Mouse (Mus musculus): Measurements from ENCODE around the gene Tmcc3. TPM values are rescaled to one million over a fixed set of nuclear protein-coding genes. Genes with fewer than 3 reads are reported as not detected.

Gene Tmcc3
- polyA plus RNA-seq, 1 experiment: 20.7 TPM

DNA sequence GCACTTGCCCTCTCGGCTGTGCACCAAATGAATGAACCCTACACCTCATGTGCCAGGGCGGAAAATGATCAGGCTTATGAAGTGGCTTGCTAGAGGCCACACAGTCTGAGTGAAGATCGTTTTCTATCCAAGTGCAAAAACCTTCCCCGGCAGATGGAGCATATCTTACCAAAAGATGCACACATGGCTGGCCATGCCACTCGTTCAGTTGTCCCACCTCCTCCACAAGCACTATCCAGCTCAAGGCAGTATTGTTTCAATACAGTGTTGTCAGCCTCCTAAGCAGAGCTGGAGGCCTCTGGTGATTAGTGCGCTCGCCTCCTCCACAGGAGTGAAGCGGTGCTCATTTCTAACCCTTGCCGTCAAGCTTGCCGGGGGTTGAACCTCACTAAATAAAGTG, 66.1 kb downstream of the Tmcc3 start:
- DNase-seq: no peak
- peak overlapping the region; percentile 12 for H3K4me3 ChIP-seq (ENCODE audit: control insufficient read depth, insufficient read depth, low read length)
- H3K36me3 ChIP-seq (ENCODE audit: control insufficient read depth, insufficient read depth, low read length): no peaks in the 10 kb centered on the region
- no peaks in the 10 kb centered on the region for H3K27me3 ChIP-seq (ENCODE audit: control insufficient read depth, insufficient read depth, low read length)
- WGBS: 43% methylated on average over 10 of the region's 10 CpGs
- peaks cover 8% of the 10 kb centered on the region for H3K4me1 ChIP-seq (replicated peaks; ENCODE audit: control insufficient read depth, insufficient read depth, low read length)
- H3K27ac ChIP-seq (ENCODE audit: control insufficient read depth, insufficient read depth, low read length): peak overlapping the region; percentile 19
- no peak for TF ChIP-seq POLR2A (IDR thresholded peaks at IDR 0.05; ENCODE audit: control insufficient read depth, extremely low read depth, insufficient read depth, low read length, poor library complexity)
- no peak for TF ChIP-seq CTCF (IDR thresholded peaks at IDR 0.05; ENCODE audit: borderline replicate concordance, control insufficient read depth, extremely low read depth, insufficient read depth, low read length, poor library complexity)

DNA sequence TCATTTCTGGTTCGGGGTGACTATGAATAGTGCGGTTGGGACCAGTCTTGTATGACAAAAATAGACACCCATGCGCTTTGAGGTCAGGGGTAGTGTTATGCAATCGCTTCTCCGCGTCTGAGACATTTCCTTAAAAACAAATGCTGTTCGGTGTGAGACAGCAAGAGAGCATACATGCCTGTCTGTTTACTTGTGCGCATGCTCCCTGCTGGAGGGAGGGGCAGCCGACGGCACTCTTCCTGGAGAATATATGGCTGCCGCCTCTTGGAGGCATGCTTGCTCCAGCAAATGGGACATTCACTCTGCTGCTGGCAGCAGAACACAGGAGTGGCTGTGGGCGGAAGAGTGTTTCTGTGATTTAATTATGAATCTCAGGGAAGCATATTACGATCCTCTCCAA, 66.6 kb downstream of the Tmcc3 start:
- Histone ChIP-seq H3K36me3 (ENCODE audit: control insufficient read depth, insufficient read depth, low read length) (no peaks in the 10 kb centered on the region), H3K27ac (ENCODE audit: control insufficient read depth, insufficient read depth, low read length) (peak overlapping the region; percentile 19), H3K4me1 (replicated peaks; ENCODE audit: control insufficient read depth, insufficient read depth, low read length) (peaks cover 8% of the 10 kb centered on the region), H3K27me3 (ENCODE audit: control insufficient read depth, insufficient read depth, low read length) (no peaks in the 10 kb centered on the region), H3K4me3 (ENCODE audit: control insufficient read depth, insufficient read depth, low read length) (peak overlapping the region; percentile 12)
- TF ChIP-seq CTCF (IDR thresholded peaks at IDR 0.05; ENCODE audit: borderline replicate concordance, control insufficient read depth, extremely low read depth, insufficient read depth, low read length, poor library complexity): no peak
- TF ChIP-seq POLR2A (IDR thresholded peaks at IDR 0.05; ENCODE audit: control insufficient read depth, extremely low read depth, insufficient read depth, low read length, poor library complexity): no peak
- peak; percentile 77 for DNase-seq
- 12% methylated on average over 13 of the region's 13 CpGs for WGBS

DNA sequence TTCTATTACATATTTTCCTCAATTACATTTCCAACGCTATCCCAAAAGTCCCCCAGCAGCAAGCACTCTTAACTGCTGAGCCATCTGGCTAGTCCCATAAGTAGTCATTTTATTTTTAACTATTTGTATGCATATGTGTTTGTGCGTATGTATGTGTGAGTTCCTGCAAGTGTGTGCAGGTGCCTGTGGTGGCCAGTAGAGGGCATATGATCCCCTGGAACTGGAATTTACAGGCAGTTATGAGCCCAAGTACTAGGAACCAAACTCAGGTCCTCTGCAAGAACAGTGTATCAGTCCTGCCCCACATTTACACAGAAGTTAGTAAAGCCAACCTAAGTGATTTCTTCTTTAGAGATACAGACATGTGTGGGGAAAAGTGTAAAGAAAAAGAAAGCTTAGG, 68.3 kb downstream of the Tmcc3 start:
- H3K27ac ChIP-seq (ENCODE audit: control insufficient read depth, insufficient read depth, low read length): no peak overlapping the region
- TF ChIP-seq POLR2A (IDR thresholded peaks at IDR 0.05; ENCODE audit: control insufficient read depth, extremely low read depth, insufficient read depth, low read length, poor library complexity) (no peak), CTCF (IDR thresholded peaks at IDR 0.05; ENCODE audit: borderline replicate concordance, control insufficient read depth, extremely low read depth, insufficient read depth, low read length, poor library complexity) (no peak)
- H3K4me1 ChIP-seq (replicated peaks; ENCODE audit: control insufficient read depth, insufficient read depth, low read length): peaks cover 8% of the 10 kb centered on the region
- 100% methylated on average over 2 of the region's 2 CpGs for WGBS
- H3K27me3 ChIP-seq (ENCODE audit: control insufficient read depth, insufficient read depth, low read length): no peaks in the 10 kb centered on the region
- no peak for DNase-seq
- H3K36me3 ChIP-seq (ENCODE audit: control insufficient read depth, insufficient read depth, low read length): no peaks in the 10 kb centered on the region
- no peak overlapping the region for H3K4me3 ChIP-seq (ENCODE audit: control insufficient read depth, insufficient read depth, low read length)

DNA sequence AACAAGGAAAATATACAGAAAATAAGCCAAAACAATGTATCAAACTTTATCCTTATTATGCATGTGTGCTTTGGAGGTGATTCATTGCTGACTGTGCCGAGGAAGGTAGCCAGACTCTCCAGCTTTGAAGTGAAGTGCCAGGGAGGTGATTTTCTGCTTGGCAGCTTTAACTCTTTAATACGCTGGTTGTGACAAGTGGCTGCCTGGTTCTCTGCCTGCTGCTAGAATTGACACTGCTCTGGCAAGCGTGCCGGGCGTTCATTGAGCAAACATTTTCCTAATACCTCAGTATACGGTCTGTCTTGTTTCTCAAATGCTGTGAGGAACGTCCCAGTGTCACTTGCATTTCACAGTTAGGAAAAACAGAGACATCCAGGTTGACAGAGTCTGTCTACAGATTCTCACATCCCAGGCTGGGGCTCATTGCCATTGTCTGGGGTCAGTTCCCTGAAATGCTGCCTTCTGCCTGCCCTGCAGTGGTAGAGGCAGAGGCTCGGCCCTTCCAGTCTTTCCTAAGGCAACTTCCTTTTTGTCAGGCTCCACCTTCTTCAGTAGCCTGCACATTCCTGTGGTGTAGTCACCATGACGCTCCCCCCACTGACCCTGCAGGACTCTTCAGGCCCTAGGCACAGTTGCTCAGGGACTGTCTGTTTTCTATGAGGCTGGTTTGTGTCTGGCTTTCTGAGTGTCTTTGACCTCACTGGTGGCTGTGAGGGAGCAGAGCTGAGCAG, 69.1 kb downstream of the Tmcc3 start:
- H3K4me3 ChIP-seq (ENCODE audit: control insufficient read depth, insufficient read depth, low read length): no peak overlapping the region
- no peak for DNase-seq
- TF ChIP-seq POLR2A (IDR thresholded peaks at IDR 0.05; ENCODE audit: control insufficient read depth, extremely low read depth, insufficient read depth, low read length, poor library complexity): no peak
- TF ChIP-seq CTCF (IDR thresholded peaks at IDR 0.05; ENCODE audit: borderline replicate concordance, control insufficient read depth, extremely low read depth, insufficient read depth, low read length, poor library complexity): no peak
- H3K36me3 ChIP-seq (ENCODE audit: control insufficient read depth, insufficient read depth, low read length): no peaks in the 10 kb centered on the region
- H3K27me3 ChIP-seq (ENCODE audit: control insufficient read depth, insufficient read depth, low read length): no peaks in the 10 kb centered on the region
- peaks cover 8% of the 10 kb centered on the region for H3K4me1 ChIP-seq (replicated peaks; ENCODE audit: control insufficient read depth, insufficient read depth, low read length)
- WGBS: 77% methylated on average over 9 of the region's 9 CpGs
- H3K27ac ChIP-seq (ENCODE audit: control insufficient read depth, insufficient read depth, low read length): no peak overlapping the region

DNA sequence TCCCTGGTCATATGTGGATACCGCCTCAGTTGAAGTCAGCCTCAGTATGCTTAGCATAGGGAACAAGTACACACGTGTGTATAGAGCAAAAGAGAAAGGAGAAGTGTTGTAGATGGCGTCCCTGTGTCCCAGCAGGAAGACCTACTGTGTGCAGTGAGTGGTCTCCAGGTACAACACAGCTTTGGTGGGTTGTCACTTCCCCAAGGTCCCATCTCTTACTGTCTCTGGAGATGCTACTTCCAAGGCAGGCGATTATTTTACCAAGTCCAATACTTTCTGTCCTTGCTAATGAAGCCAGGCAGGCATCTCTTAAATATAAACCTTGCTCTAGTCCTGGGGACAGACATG, 69.6 kb downstream of the Tmcc3 start:
- Histone ChIP-seq H3K27me3 (ENCODE audit: control insufficient read depth, insufficient read depth, low read length) (no peaks in the 10 kb centered on the region), H3K4me3 (ENCODE audit: control insufficient read depth, insufficient read depth, low read length) (no peak overlapping the region), H3K4me1 (replicated peaks; ENCODE audit: control insufficient read depth, insufficient read depth, low read length) (peaks cover 8% of the 10 kb centered on the region), H3K27ac (ENCODE audit: control insufficient read depth, insufficient read depth, low read length) (no peak overlapping the region), H3K36me3 (ENCODE audit: control insufficient read depth, insufficient read depth, low read length) (no peaks in the 10 kb centered on the region)
- no peak for TF ChIP-seq POLR2A (IDR thresholded peaks at IDR 0.05; ENCODE audit: control insufficient read depth, extremely low read depth, insufficient read depth, low read length, poor library complexity)
- TF ChIP-seq CTCF (IDR thresholded peaks at IDR 0.05; ENCODE audit: borderline replicate concordance, control insufficient read depth, extremely low read depth, insufficient read depth, low read length, poor library complexity): no peak
- DNase-seq: no peak
- WGBS: 77% methylated on average over 4 of the region's 4 CpGs

DNA sequence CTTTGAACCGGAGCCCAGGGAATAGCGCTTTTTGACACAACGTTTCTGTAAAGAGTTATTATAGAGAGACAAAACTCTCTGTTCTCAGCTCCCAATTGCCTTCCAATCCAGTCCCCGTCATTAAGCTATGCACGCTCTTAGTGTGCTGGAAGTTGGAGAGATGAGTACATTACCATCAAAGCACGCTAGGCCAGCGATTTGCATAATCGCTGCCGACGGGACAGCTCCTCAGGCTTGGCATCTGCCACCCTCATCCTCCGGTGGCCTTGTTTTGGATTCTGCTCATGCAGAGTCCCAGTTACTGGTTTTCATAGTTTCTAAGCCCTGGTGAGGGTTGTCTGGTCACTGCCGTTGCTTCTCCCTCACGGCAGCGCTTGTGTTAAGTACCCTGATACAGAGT, 70.9 kb downstream of the Tmcc3 start:
- TF ChIP-seq CTCF (IDR thresholded peaks at IDR 0.05; ENCODE audit: borderline replicate concordance, control insufficient read depth, extremely low read depth, insufficient read depth, low read length, poor library complexity): no peak
- no peak for TF ChIP-seq POLR2A (IDR thresholded peaks at IDR 0.05; ENCODE audit: control insufficient read depth, extremely low read depth, insufficient read depth, low read length, poor library complexity)
- H3K4me3 ChIP-seq (ENCODE audit: control insufficient read depth, insufficient read depth, low read length): no peak overlapping the region
- 97% methylated on average over 14 of the region's 14 CpGs for WGBS
- no peaks in the 10 kb centered on the region for H3K36me3 ChIP-seq (ENCODE audit: control insufficient read depth, insufficient read depth, low read length)
- no peak overlapping the region for H3K27ac ChIP-seq (ENCODE audit: control insufficient read depth, insufficient read depth, low read length)
- peaks cover 8% of the 10 kb centered on the region for H3K4me1 ChIP-seq (replicated peaks; ENCODE audit: control insufficient read depth, insufficient read depth, low read length)
- no peaks in the 10 kb centered on the region for H3K27me3 ChIP-seq (ENCODE audit: control insufficient read depth, insufficient read depth, low read length)
- no peak for DNase-seq

DNA sequence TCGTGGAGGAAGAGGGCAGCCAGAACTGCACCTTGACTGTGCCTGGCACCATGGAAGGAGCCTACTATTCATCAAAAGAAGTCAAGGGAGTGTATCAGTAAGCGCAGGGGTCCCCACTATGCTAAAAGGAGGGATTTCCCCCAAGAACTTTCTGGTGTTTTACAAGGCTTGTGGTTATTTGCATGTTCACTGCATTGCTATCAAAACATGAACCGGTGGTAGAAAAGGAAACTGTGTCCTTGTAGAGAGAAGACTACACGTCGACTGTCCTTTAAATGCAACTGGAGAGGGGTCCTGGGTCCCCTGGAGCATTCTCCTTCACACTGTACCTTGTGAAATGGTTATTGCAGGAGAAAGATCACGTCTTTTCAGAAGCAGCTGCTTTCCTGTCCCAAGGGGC, 71.8 kb downstream of the Tmcc3 start:
- TF ChIP-seq POLR2A (IDR thresholded peaks at IDR 0.05; ENCODE audit: control insufficient read depth, extremely low read depth, insufficient read depth, low read length, poor library complexity) (no peak), CTCF (IDR thresholded peaks at IDR 0.05; ENCODE audit: borderline replicate concordance, control insufficient read depth, extremely low read depth, insufficient read depth, low read length, poor library complexity) (no peak)
- Histone ChIP-seq H3K27ac (ENCODE audit: control insufficient read depth, insufficient read depth, low read length) (no peak overlapping the region), H3K27me3 (ENCODE audit: control insufficient read depth, insufficient read depth, low read length) (no peaks in the 10 kb centered on the region), H3K36me3 (ENCODE audit: control insufficient read depth, insufficient read depth, low read length) (no peaks in the 10 kb centered on the region), H3K4me3 (ENCODE audit: control insufficient read depth, insufficient read depth, low read length) (no peak overlapping the region), H3K4me1 (replicated peaks; ENCODE audit: control insufficient read depth, insufficient read depth, low read length) (peaks cover 2% of the 10 kb centered on the region; the same call in 1 of the 2 replicates)
- no peak for DNase-seq
- 86% methylated on average over 6 of the region's 6 CpGs for WGBS

All from thymus, adult 2 months (tissue).